Mouse (Mus musculus): Measurements from ENCODE around the gene Mapk12.

DNA sequence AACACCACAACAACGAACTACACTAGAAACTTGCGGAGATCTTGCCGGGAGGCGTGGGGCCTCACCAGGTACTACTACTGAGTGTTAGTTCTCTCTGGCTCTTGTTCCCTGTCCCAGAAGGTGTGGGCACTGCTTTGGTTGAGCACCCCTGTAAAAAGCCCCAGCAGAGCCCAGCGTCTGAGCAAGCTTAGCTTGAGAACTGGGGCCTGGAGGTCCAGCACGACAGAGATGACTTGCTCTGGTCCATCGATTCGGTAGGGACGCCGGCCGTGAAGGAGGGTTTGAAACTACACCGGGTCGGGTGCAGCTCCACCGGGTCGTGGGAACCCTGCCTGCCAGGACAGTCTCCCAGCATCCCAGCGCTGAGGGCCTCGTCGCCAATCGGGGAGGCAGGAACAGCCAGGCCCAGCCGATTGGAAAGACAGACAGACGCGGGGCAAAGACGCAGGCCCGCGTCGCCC lies 39.6 kb upstream of the Mapk12 start:
- TF ChIP-seq EP300 (IDR thresholded peaks at IDR 0.05; ENCODE audit: low read depth) = no peak
- no peak for TF ChIP-seq CTCF (IDR thresholded peaks at IDR 0.05; ENCODE audit: low read depth)

Data from liver, embryonic 14.5 days (tissue).